Mouse (Mus musculus): ENCODE measurements around the gene Wwtr1.

Gene Wwtr1

GRCm38 (mm10) chr3:57575660-57576055, at the start of gene Wwtr1:
Wwtr1 (minus strand) TSS chr3:57575910.
- peak in 1 of 2 experiments; percentile 4 for DNase-seq (ENCODE audit: low spot score in 2 of 2)

DNA sequence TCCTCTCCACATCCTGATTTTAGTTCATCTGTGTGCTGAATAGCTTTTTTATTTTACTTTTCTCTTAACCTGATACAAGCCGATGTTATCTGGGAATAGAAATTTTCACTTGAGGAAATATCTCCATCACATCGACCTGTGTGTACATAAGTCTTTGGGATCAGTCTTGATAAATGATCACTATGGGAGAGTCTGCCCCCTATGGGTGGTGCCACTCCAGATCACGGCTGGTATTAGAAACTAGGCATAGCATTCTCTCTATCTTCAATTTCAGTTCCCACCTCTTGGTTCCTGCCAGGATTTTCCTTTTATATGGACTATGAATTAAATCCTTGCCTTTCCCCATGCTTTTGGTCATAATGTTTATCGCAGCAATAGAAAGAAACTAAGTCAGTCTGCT, 44.0 kb upstream of the Wwtr1 start:
- DNase-seq (ENCODE audit: low spot score in 2 of 2) = no peak

DNA sequence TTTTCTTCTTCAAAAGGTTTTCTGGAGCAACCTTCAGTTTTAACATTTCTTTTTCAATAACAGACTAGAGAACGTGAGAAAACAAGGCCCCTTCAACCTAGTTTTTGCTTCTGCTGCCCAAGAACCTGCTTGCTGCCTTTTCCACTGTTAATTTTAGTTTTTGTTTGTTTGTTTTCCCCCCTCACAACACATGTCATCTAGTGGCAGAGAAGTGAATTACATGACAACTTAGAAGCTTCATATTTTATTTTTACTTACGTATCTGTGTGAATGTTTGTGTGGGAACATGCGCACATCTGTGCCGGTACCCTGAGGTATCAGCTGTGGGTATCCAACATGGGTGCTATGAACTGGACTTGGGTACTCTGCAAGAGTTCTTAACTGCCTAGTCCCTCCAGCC, 39.9 kb upstream of the Wwtr1 start:
- DNase-seq (ENCODE audit: low spot score in 2 of 2) = no peak

DNA sequence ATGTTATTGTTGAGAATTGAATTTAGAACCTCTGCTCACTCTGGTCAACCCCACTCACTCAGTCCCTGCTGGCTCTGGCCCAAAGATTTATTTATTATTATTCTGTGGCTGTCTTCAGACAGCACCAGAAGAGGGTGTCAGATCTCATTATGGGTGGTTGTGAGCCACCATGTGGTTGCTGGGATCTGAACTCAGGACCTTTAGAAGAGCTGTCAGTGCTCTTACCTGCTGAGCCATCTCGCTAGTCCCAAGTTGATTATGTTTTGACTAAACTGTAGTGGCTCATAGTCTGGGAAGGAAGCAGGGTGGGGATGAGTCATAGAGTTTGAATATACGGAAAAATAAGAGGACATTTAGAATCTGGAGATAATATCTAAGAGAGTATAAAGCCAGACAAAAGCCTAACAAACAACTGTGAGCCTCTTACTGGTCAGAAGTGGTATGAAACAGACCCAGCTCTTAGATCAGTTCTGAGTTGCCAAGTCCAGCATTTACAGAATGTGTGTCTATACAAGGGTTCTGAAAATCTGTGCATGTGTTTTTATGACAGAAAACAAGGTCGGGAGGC, 36.8 kb upstream of the Wwtr1 start:
- no peak for DNase-seq (ENCODE audit: low spot score in 2 of 2)

DNA sequence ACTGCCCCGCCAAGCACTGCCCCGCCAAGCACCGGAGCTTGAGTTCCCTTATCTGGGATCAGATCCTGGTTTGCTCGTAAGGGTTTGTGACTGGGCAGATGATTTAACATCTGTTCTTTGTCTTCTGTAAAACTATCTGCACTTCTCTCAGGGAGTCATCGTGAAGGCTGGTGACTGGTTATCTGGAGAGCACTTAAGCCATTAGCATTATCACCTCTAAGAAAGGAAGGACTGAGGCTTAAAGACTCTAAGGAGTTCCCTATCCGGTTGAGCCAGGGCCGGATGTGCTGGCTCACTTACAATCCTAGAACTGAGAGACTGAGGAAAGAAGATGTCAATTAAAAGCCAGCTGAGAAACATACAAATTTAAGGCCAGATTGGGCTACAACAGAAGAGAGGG, 36.1 kb upstream of the Wwtr1 start:
- DNase-seq (ENCODE audit: low spot score in 2 of 2) = no peak

GRCm38 (mm10) chr3:57604618-57605015, 28.9 kb upstream of the Wwtr1 start:
- DNase-seq (ENCODE audit: low spot score in 2 of 2) = no peak

DNA sequence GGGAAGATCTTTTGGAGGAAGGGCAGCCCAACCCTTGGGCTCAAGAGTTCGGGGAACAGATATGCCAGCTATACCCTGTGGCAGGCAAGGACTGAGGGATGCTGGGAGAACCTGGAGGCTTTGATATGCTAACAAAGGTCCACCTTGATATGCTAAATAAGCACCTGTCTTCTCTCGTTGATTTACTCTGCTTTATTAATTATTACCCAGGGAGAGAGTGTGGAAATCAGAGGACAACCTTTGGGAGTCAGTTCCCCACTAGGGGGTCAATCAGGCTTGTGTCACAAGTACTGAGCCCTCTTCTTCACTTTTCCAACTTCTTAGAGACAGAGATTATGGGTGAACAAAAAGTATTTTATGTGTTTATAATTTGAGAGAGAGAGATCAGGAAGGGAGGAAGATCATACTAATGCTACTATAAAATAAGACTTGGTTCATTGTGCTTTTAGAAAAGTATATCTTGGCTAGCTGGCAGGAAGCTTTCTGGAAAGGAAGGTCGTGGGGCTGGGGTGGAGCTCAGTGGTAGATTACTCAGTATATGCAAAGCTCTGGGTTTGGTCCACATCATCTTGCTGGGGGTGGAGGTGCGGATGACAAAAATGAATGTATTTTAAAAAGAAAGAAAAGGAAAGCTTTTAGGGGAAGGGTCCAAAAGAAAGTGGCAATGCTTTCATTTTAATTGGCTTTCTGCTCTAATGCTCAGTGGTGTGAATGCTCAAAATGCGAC, 28.3 kb upstream of the Wwtr1 start:
- DNase-seq (ENCODE audit: low spot score in 2 of 2) = no peak

DNA sequence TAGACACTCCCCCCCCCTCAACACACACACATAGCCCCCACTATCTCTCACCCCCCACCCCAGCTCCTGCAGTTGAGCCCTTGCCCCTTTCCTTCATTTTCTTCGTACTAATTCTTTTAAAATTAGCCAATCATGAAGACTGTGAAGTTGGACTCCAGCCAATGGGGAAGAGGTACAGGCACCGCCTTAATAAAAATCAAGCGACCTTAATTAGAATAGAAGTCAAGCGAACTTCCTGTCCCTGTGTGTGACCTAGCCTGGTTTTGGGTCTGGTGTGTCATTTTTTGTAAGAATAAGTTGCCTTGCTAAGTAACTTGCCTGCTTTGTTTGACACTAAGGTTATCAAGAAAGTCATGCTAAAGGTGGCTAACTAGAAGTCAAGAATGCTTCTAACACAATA, 26.9 kb upstream of the Wwtr1 start:
- no peak for DNase-seq (ENCODE audit: low spot score in 2 of 2)

DNA sequence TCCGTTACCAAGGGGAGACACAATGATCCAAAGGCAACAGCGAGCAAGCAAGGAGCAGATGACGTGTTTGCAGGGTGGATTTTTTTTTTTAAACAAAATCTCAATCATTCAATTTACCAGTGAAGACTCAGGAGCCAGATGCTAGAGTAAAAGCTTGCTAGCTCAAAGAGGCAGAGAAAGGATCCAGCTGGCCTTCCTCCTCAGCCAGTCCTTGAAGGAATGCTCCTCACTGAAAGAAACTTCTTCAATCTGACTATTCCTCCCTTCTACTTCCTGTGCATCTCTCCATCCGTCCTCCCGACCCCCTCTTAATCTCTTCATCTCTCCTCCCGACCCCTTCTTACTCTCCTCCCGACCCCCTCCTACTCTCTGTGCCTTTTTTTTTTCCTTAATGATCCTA, 20.9 kb upstream of the Wwtr1 start:
- no peak for DNase-seq (ENCODE audit: low spot score in 2 of 2)

DNA sequence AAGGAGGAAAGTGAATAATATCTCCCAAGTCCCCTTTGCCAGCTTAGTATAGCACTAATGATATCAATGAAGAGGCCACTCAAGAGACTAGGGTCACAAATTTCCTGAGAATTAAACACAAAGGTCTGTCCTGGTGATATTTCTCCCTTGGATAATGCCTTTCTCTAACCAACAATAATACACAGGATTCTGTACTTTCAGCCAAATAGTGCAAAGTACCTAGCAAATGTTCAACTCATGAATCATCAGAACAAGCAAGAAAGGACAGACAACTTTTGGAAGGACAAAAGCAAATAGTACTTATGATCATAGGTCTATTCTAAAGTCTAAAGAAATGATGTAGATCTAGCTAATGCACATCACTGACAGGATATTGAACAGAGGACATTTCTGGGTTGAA, 19.8 kb upstream of the Wwtr1 start:
- DNase-seq (ENCODE audit: low spot score in 2 of 2) = no peak

- no peak for DNase-seq (ENCODE audit: low spot score in 2 of 2)
These were observed 10.3 kb upstream of the Wwtr1 start for GRCm38 (mm10) chr3:57585967-57586366.

DNA sequence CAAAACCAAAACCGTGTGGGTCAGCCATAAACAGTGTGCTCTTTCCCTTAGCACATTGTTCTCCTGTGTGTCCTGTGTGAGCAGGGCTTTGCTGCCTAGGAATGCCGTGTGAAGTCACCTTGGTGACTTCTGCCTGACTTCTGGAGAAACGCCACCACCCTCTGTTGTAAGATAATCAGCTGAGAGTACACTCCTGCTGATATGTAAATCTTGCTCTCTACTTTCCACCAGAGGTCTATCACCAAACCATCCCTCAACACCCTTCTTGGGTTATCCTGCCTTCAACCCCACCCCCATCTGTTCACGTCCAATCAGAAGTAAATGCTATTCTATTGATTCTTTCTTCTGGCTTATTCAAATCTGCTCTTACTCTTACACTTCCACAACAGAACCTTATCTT, 7.8 kb upstream of the Wwtr1 start:
- no peak for DNase-seq (ENCODE audit: low spot score in 2 of 2)

- no peak for DNase-seq (ENCODE audit: low spot score in 2 of 2)
These were observed 4.9 kb upstream of the Wwtr1 start for GRCm38 (mm10) chr3:57580426-57581195.

DNA sequence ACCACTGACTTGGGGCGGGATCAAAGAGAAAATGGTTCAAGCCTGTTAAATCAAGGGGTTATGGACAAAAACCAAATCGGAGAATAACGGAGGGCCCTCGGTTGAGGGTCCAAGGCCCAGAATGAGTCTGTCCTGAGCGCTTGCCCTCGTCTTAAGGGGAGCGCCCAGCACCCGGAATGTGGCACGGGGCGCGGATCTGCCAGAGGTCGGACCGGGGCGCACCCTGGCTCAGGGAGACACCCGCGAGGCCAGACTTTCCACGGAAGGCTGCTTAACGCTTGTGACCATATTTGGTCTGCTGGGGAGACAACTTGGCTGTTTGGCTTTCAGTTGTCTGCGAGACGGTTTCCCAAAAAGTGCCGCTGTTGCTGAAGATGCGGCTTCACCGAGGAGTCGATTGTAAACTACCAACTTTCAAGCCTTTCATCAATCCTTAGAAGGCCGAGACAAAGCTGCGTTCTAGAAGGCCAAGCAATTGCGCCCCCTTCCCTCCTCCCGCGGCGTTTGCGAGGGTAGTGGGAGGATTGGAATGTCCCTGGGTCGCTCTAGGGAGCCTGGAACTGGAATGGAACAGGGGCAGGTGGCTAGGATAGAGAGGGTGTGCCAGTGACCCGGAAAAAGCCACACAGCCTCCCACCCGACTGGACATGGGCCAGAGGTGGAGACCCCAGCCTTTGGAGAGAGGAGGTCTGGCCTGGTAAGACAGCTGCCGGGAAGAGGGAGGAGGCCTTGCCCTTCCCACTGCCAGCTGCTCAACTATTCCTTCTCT, 530 bp upstream of the Wwtr1 start:
- no peak for DNase-seq (ENCODE audit: low spot score in 2 of 2)

DNA sequence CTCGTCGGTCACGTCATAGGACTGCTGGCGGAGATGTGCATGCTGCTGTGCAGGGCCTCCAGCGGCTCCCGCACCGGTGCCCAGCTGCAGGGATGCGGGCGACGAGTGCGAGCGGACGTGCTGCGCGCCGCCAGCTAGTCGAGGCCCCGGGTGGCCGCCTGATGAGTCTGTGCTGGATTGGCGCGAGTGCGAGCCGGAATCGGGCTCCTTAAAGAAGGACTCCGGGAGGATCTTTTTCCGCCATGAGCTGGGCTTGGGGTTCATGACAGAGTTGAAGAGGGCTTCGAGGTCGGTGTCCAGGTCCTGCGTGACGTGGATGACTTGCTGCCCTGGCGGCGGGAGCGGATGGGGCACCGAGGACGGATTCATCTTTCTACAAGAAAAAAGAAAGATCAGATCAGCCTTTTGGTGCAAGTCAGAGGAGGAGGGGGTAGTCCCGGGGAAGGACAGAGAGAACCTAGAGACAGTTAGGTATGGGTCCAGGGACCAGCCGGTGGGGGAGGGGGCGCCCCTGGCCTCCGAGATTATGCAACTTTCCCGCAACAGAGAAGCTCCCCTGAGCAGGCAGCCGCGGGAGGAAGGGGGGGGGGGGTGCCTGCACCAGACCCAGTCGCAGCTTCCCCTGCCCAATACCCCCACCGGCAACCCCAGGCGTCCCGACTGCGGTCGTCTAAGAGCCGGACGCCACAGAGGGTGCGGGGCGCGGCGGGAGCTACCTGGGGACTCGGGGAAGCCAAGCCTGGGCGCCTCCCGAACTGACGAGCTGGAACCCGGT, 638 bp downstream of the Wwtr1 start:
- peak in 1 of 2 experiments; percentile 5 for DNase-seq (ENCODE audit: low spot score in 2 of 2)

DNA sequence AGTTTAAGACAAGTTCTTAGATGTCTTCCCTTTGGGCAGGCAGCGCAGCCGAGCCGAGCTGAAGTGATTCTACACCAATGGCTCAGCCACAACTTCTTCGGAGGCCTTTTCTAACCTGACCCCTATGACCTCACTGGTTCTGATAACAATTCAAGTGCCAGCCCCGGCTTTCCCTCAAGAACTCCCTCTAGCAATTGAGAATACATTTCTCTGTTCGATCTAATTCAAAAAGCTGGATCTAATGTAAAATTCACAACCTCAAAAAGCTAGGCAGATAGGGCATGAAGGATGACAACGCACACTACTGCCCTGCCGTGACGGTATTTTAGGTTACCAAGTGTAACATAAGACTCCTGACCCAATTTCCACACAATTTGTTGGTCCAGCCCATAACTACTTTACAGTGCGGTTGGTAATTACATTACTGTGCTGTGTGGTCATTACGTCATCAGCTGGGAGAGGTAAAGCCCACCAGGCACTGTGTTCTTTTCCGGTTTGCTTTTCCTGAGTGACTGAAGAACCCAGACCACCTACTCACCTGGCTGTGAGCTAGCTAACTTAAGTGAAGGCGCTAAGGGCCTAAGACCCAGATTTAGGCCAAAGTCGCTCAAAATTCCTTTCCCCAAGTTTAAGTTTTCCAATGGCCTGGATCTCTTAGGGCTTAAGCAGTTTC, 1.7 kb downstream of the Wwtr1 start:
- no peak for DNase-seq (ENCODE audit: low spot score in 2 of 2)

GRCm38 (mm10) chr3:57572331-57572975, 3.3 kb downstream of the Wwtr1 start:
- no peak for DNase-seq (ENCODE audit: low spot score in 2 of 2)

GRCm38 (mm10) chr3:57566655-57567054, 9.1 kb downstream of the Wwtr1 start:
- DNase-seq (ENCODE audit: low spot score in 2 of 2) = no peak

DNA sequence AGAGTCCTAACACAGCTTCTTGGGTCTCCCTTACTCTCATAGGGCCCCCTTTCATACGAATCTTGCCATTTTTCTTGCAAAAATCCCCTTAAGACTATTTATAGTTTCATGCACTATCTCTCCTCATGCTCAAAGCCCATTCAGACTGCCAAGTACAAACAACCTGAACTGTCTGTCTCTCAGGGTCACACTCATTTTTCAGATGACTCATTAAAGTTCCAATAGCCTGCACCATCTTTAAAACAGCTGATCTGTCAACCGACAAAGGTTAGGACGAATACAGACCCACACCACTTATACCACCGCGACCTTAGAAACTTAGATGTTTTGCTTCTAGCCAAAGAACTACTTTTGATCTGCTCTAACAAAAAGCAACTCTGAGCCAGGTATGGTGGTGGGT, 12.1 kb downstream of the Wwtr1 start:
- no peak for DNase-seq (ENCODE audit: low spot score in 2 of 2)

- DNase-seq (ENCODE audit: low spot score in 2 of 2) = no peak
These were observed 12.7 kb downstream of the Wwtr1 start for GRCm38 (mm10) chr3:57562996-57563506.
